Mouse (Mus musculus) limb, embryonic 15.5 days (tissue): ENCODE data around the gene Klhl29. TPM values are rescaled to one million over a fixed set of nuclear protein-coding genes. Genes with fewer than 3 reads are reported as not detected.
A peak's percentile ranks its signal among the peaks of the same experiment; 100 is the strongest.

Experiments used
- ATAC-seq: fragments of 200-750 bp; cut with Nextera tagmentation; 2 replicates; pipeline ENCODE4 v1.8.0; 2017; ENCODE audit warnings: low read depth, moderate TSS enrichment; ENCODE audit not compliant: insufficient number of reproducible peaks, low FRiP score, low TSS enrichment
- H3K27ac ChIP-seq: fragments of 300-500 bp; sonication (generic); 2 replicates; pipeline ENCODE4 v1.5.1; 2015; ENCODE audit warnings: moderate library complexity, mild to moderate bottlenecking, inconsistent platforms
- H3K27me3 ChIP-seq: fragments of 300-500 bp; sonication (generic); 2 replicates; pipeline ENCODE4 v1.6.1; 2015; ENCODE audit warnings: inconsistent platforms
- H3K36me3 ChIP-seq: fragments of 300-500 bp; sonication (generic); 2 replicates; pipeline ENCODE4 v1.6.1; 2015; ENCODE audit warnings: inconsistent platforms
- H3K4me1 ChIP-seq: fragments of 300-500 bp; sonication (generic); 2 replicates; pipeline ENCODE4 v1.6.1; 2015; ENCODE audit warnings: inconsistent platforms
- H3K4me2 ChIP-seq: fragments of 300-500 bp; sonication (generic); 2 replicates; pipeline ENCODE4 v1.6.1; 2015; ENCODE audit warnings: mild to moderate bottlenecking, inconsistent platforms
- H3K4me3 ChIP-seq: fragments of 300-500 bp; sonication (generic); 2 replicates; pipeline ENCODE4 v1.5.1; 2015; ENCODE audit warnings: mild to moderate bottlenecking, inconsistent platforms
- H3K9ac ChIP-seq: fragments of 300-500 bp; sonication (generic); 2 replicates; pipeline ENCODE4 v1.6.1; 2015; ENCODE audit warnings: inconsistent platforms
- H3K9me3 ChIP-seq: fragments of 300-500 bp; sonication (generic); 2 replicates; pipeline ENCODE4 v1.6.1; 2016; ENCODE audit warnings: inconsistent platforms
- WGBS: fragments of 180-500 bp; shearing (Covaris S2); methylation state at CpG from one replicate; pipeline ENCODE4 v1.1.7; 2015; 5-methylcytosine and 5-hydroxymethylcytosine counted together
- polyA plus RNA-seq: library from polyadenylated mRNA; unstranded; fragments of >200 nt; fragmentation: Nextera tagmentation; extraction: Ambion mirVana; gene quantifications from 2 replicates; pipeline ENCODE4 v1.2.1, GENCODE M21; 2015

Klhl29 gene
- polyA plus RNA-seq, 1 experiment from 2014 or later, result 2.2 TPM

GRCm38 (mm10) chr12:5282611-5283010, 92.9 kb downstream of the Klhl29 start:
- Histone ChIP-seq H3K4me3 (no peak overlapping the region), H3K27me3 (no peaks in the 10 kb centered on the region), H3K9ac (no peak overlapping the region), H3K27ac (no peak overlapping the region), H3K4me1 (peaks cover 22% of the 10 kb centered on the region), H3K9me3 (no peaks in the 10 kb centered on the region), H3K36me3 (no peaks in the 10 kb centered on the region), H3K4me2 (no peak overlapping the region)
- no peak for ATAC-seq
- 60% methylated on average over 2 of the region's 2 CpGs for WGBS

GRCm38 (mm10) chr12:5279873-5280272, 95.6 kb downstream of the Klhl29 start:
- Histone ChIP-seq H3K9ac (no peak overlapping the region), H3K4me1 (peaks cover 37% of the 10 kb centered on the region), H3K4me2 (no peak overlapping the region), H3K9me3 (no peaks in the 10 kb centered on the region), H3K4me3 (no peak overlapping the region), H3K27ac (no peak overlapping the region), H3K27me3 (no peaks in the 10 kb centered on the region), H3K36me3 (no peaks in the 10 kb centered on the region)
- WGBS, result 20% methylated on average over 1 of the region's 1 CpGs
- ATAC-seq, result 0 out of 2 replicates have a peak, but pooled peaks have one; percentile 56

DNA sequence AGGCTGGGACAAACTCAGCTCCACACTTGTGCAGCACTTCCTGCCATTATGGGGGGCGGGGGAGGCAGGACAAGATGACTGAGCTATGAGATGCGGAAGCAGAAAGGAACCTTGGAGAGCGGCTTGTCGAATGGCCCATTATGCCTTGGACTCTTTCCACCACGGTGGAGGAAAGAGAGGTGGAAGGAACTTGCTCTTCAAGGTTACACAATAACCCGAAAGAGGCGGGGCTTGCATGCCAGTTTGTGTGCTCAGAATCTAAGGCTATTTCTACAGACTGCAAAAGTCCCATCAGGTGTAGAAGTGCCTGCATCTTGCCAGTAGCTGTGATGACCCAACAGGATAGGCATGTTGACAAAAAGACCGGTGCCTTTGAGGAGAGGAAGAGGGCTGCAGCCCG, 98.5 kb downstream of the Klhl29 start:
- H3K4me1 ChIP-seq, result peaks cover 44% of the 10 kb centered on the region
- WGBS, result 58% methylated on average over 9 of the region's 9 CpGs
- ATAC-seq, result no peak
- H3K9me3 ChIP-seq, result no peaks in the 10 kb centered on the region
- H3K27me3 ChIP-seq, result no peaks in the 10 kb centered on the region
- no peak overlapping the region for H3K9ac ChIP-seq
- no peak overlapping the region for H3K4me2 ChIP-seq
- H3K27ac ChIP-seq, result no peak overlapping the region
- no peak overlapping the region for H3K4me3 ChIP-seq
- H3K36me3 ChIP-seq, result no peaks in the 10 kb centered on the region

DNA sequence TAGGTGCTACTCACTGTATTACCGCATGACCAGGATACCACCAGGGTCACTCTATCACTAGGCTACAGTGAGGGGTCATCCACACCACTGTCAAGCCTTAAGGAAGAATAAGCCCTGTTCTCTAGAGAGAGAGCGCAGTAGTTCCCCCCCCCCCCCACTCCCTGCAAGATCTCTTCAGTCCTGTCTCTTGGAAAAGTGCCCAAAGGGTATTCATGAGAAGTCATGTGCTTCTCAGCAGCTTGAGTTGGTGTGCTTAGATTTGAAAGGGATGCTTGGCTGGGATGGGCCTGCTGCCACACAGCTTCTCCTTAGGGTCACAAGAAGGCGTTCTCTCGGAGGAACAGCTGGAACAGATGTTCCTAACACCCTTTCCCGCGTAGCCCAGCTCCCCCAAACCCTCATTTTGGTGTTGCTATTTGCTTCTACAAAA, 100.0 kb downstream of the Klhl29 start:
- Histone ChIP-seq H3K4me3 (no peak overlapping the region), H3K27ac (no peak overlapping the region), H3K36me3 (no peaks in the 10 kb centered on the region), H3K4me1 (peaks cover 42% of the 10 kb centered on the region), H3K27me3 (no peaks in the 10 kb centered on the region), H3K9me3 (no peaks in the 10 kb centered on the region), H3K4me2 (no peak overlapping the region), H3K9ac (no peak overlapping the region)
- WGBS, result 51% methylated on average over 6 of the region's 6 CpGs
- ATAC-seq, result no peak

DNA sequence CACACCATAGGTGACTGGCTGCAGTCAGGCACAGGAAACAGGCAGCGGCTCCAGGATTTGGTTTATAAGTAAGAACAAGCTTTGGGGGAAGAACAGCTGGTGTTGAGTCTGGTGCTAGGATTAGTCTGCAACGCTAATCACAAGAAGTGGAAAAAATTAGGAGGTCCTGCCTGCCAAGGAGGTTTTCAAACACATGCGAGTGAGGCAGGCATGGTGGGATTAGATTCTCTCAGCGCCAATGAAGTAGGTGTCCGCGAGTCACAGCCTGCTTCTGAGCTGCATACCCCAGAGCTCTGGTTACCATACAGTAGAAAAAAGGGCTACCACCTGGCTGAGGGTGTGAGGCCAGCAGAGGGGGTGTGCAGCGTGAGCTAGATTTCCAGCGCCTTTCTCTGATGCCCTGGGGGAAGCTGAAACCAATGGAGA, 101.0 kb downstream of the Klhl29 start:
- H3K36me3 ChIP-seq, result no peaks in the 10 kb centered on the region
- ATAC-seq, result peak; percentile 50; the same call in 1 of the 2 replicates
- H3K27ac ChIP-seq, result peak overlapping the region; percentile 61
- no peak overlapping the region for H3K4me3 ChIP-seq
- H3K27me3 ChIP-seq, result no peaks in the 10 kb centered on the region
- 22% methylated on average over 8 of the region's 8 CpGs for WGBS
- H3K9ac ChIP-seq, result no peak overlapping the region
- no peaks in the 10 kb centered on the region for H3K9me3 ChIP-seq
- H3K4me1 ChIP-seq, result peaks cover 33% of the 10 kb centered on the region
- 0 out of 2 replicates have a peak overlapping the region, but pooled peaks have one; percentile 3 for H3K4me2 ChIP-seq

- no peak overlapping the region for H3K9ac ChIP-seq
- no peaks in the 10 kb centered on the region for H3K9me3 ChIP-seq
- WGBS, result 48% methylated on average over 4 of the region's 4 CpGs
- H3K4me1 ChIP-seq, result peaks cover 35% of the 10 kb centered on the region
- H3K27ac ChIP-seq, result peak overlapping the region; percentile 61
- no peaks in the 10 kb centered on the region for H3K27me3 ChIP-seq
- H3K36me3 ChIP-seq, result no peaks in the 10 kb centered on the region
- no peak overlapping the region for H3K4me3 ChIP-seq
- no peak overlapping the region for H3K4me2 ChIP-seq
- no peak for ATAC-seq
Observed at GRCm38 (mm10) chr12:5273316-5274047, 102.0 kb downstream of the Klhl29 start.

- Histone ChIP-seq H3K4me1 (peaks cover 36% of the 10 kb centered on the region), H3K27ac (no peak overlapping the region), H3K9ac (no peak overlapping the region), H3K4me3 (no peak overlapping the region), H3K9me3 (no peaks in the 10 kb centered on the region), H3K36me3 (no peaks in the 10 kb centered on the region), H3K27me3 (no peaks in the 10 kb centered on the region), H3K4me2 (no peak overlapping the region)
- WGBS, result 83% methylated on average over 3 of the region's 3 CpGs
- no peak for ATAC-seq
Observed at GRCm38 (mm10) chr12:5270527-5270926, 105.0 kb downstream of the Klhl29 start.

GRCm38 (mm10) chr12:5269936-5270335, 105.5 kb downstream of the Klhl29 start:
- H3K4me1 ChIP-seq, result peaks cover 30% of the 10 kb centered on the region
- H3K9me3 ChIP-seq, result no peaks in the 10 kb centered on the region
- no peak overlapping the region for H3K4me3 ChIP-seq
- H3K9ac ChIP-seq, result no peak overlapping the region
- H3K4me2 ChIP-seq, result no peak overlapping the region
- no peak for ATAC-seq
- H3K36me3 ChIP-seq, result no peaks in the 10 kb centered on the region
- WGBS, result 76% methylated on average over 9 of the region's 9 CpGs
- H3K27ac ChIP-seq, result no peak overlapping the region
- H3K27me3 ChIP-seq, result no peaks in the 10 kb centered on the region

- H3K4me3 ChIP-seq, result no peak overlapping the region
- H3K27ac ChIP-seq, result no peak overlapping the region
- H3K36me3 ChIP-seq, result no peaks in the 10 kb centered on the region
- H3K4me1 ChIP-seq, result peaks cover 21% of the 10 kb centered on the region
- WGBS, result 76% methylated on average over 7 of the region's 7 CpGs
- H3K9ac ChIP-seq, result no peak overlapping the region
- no peaks in the 10 kb centered on the region for H3K9me3 ChIP-seq
- H3K27me3 ChIP-seq, result no peaks in the 10 kb centered on the region
- no peak overlapping the region for H3K4me2 ChIP-seq
- ATAC-seq, result no peak
Observed at GRCm38 (mm10) chr12:5269061-5269460, 106.4 kb downstream of the Klhl29 start.

GRCm38 (mm10) chr12:5268188-5268612, 107.3 kb downstream of the Klhl29 start:
- WGBS, result 29% methylated on average over 9 of the region's 9 CpGs
- Histone ChIP-seq H3K27ac (peak overlapping the region; percentile 57), H3K27me3 (no peaks in the 10 kb centered on the region), H3K4me1 (peaks cover 15% of the 10 kb centered on the region), H3K36me3 (no peaks in the 10 kb centered on the region), H3K4me2 (no peak overlapping the region), H3K9me3 (no peaks in the 10 kb centered on the region), H3K9ac (no peak overlapping the region), H3K4me3 (no peak overlapping the region)
- ATAC-seq, result 0 out of 2 replicates have a peak, but pooled peaks have one; percentile 36

- 0 out of 2 replicates have a peak, but pooled peaks have one; percentile 21 for ATAC-seq
- Histone ChIP-seq H3K4me1 (peaks cover 12% of the 10 kb centered on the region), H3K27me3 (no peaks in the 10 kb centered on the region), H3K4me2 (no peak overlapping the region), H3K9ac (no peak overlapping the region), H3K4me3 (no peak overlapping the region), H3K9me3 (no peaks in the 10 kb centered on the region), H3K36me3 (no peaks in the 10 kb centered on the region), H3K27ac (peak overlapping the region; percentile 57; the same call in 1 of the 2 replicates)
- 59% methylated on average over 9 of the region's 9 CpGs for WGBS
Observed at GRCm38 (mm10) chr12:5267271-5268187, 108.0 kb downstream of the Klhl29 start.

- H3K4me1 ChIP-seq, result peaks cover 12% of the 10 kb centered on the region
- WGBS, result 77% methylated on average over 4 of the region's 4 CpGs
- H3K4me3 ChIP-seq, result no peak overlapping the region
- no peak overlapping the region for H3K9ac ChIP-seq
- no peak overlapping the region for H3K27ac ChIP-seq
- no peaks in the 10 kb centered on the region for H3K27me3 ChIP-seq
- H3K36me3 ChIP-seq, result no peaks in the 10 kb centered on the region
- H3K4me2 ChIP-seq, result no peak overlapping the region
- ATAC-seq, result no peak
- H3K9me3 ChIP-seq, result no peaks in the 10 kb centered on the region
Observed at GRCm38 (mm10) chr12:5266773-5267172, 108.7 kb downstream of the Klhl29 start.
